Mouse (Mus musculus) testis, adult 2 months (tissue): ENCODE measurements around the gene Rtn4ip1. TPM values are rescaled to one million over a fixed set of nuclear protein-coding genes. Genes with fewer than 3 reads are reported as not detected.
A peak's percentile ranks its signal among the peaks of the same experiment; 100 is the strongest.

Source experiments
- H3K27ac ChIP-seq: fragments of 200-500 bp; 2 replicates; pipeline ENCODE4 v1.5.1; 2012; ENCODE audit warnings: low read depth, low read length; ENCODE audit not compliant: control insufficient read depth, insufficient read depth
- H3K27me3 ChIP-seq: fragments of 200-500 bp; 2 replicates; pipeline ENCODE4 v1.6.1; 2012; ENCODE audit warnings: mild to moderate bottlenecking, low read length, moderate library complexity; ENCODE audit not compliant: control insufficient read depth, insufficient read depth
- H3K36me3 ChIP-seq: fragments of 200-500 bp; 2 replicates; pipeline ENCODE4 v1.6.1; 2012; ENCODE audit warnings: mild to moderate bottlenecking, low read length; ENCODE audit not compliant: control insufficient read depth, insufficient read depth
- H3K4me1 ChIP-seq: fragments of 200-500 bp; 2 replicates; pipeline ENCODE4 v1.6.1; 2012; ENCODE audit warnings: low read length; ENCODE audit not compliant: control insufficient read depth, insufficient read depth
- H3K4me3 ChIP-seq: fragments of 200-500 bp; 2 replicates; pipeline ENCODE4 v1.5.1; 2012; ENCODE audit warnings: low read depth, mild to moderate bottlenecking, low read length, moderate library complexity, mixed read lengths; ENCODE audit not compliant: control insufficient read depth
- CTCF ChIP-seq: fragments of 200-500 bp; IDR thresholded peaks from 2 replicates; pipeline ENCODE4 v1.5.1; 2012; ENCODE audit warnings: low read depth, mild to moderate bottlenecking, inconsistent platforms, low read length, moderate library complexity; ENCODE audit not compliant: control insufficient read depth, insufficient read depth, insufficient replicate concordance
- POLR2A ChIP-seq: fragments of 200-500 bp; IDR thresholded peaks from 2 replicates; pipeline ENCODE4 v1.6.1; 2012; ENCODE audit warnings: low read depth, mild to moderate bottlenecking, inconsistent platforms, low read length, moderate library complexity; ENCODE audit not compliant: control insufficient read depth
- polyA plus RNA-seq: library from polyadenylated mRNA; depleted of rRNA; stranded (reverse); fragments of >200 nt; gene quantifications from 2 replicates; pipeline ENCODE4 v1.2.3, GENCODE M21; 2012

The Rtn4ip1 gene
- polyA plus RNA-seq, 1 experiment = 20.8 TPM

DNA sequence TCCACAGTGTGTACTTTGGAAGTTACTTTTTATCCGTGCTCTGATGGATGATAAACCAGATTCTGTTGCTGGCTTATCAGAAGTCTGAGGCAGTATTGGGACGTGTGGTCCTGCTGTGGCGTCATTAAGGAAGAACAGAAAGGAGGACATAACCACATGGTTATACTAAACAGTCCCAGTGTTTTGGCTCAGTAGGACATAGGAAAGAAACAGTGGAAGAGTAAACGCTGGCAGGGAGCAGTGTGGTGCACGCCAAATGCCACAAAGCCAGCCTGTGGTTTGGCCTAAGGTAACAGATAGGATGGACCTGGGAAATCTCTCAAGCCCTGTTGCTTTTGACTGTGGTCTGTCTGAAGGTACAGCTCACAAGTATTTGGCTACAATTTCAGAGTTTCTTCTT lies 27.0 kb downstream of the Rtn4ip1 start:
- Histone ChIP-seq H3K36me3 (no peaks in the 10 kb centered on the region; the same call in 1 of the 2 replicates), H3K27me3 (no peaks in the 10 kb centered on the region), H3K4me3 (no peak overlapping the region), H3K27ac (no peak overlapping the region), H3K4me1 (no peaks in the 10 kb centered on the region)
- TF ChIP-seq CTCF = no peak
- TF ChIP-seq POLR2A = no peak

GRCm38 (mm10) chr10:43939136-43939662 lies 37.6 kb downstream of the Rtn4ip1 start:
- no peaks in the 10 kb centered on the region for H3K27me3 ChIP-seq
- H3K4me3 ChIP-seq = no peak overlapping the region
- no peak for TF ChIP-seq CTCF
- no peak for TF ChIP-seq POLR2A
- H3K4me1 ChIP-seq = no peaks in the 10 kb centered on the region
- no peak overlapping the region for H3K27ac ChIP-seq
- H3K36me3 ChIP-seq = no peaks in the 10 kb centered on the region; the same call in 1 of the 2 replicates

DNA sequence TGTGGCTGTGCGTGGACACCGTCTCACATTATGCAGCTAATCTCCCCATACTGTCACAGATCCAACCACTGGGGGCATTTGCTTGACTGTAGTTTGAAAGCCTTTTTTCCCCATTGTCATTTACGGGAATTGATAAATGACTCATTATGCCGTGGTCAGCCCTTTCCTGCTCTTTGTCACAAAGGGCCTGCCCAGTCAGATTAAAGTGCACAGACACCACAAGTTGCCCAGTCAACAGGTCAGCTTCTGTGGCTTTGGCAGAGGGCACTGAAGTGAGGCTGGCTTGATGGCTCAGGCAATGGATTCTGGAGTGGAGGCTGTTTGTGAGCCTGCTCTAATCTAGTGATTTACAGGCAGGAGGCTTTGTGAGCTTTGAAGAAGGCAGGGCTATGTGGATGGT lies 42.1 kb downstream of the Rtn4ip1 start:
- Histone ChIP-seq H3K36me3 (no peaks in the 10 kb centered on the region), H3K4me1 (no peaks in the 10 kb centered on the region), H3K27ac (no peak overlapping the region), H3K4me3 (no peak overlapping the region), H3K27me3 (no peaks in the 10 kb centered on the region)
- TF ChIP-seq POLR2A = no peak
- TF ChIP-seq CTCF = no peak

DNA sequence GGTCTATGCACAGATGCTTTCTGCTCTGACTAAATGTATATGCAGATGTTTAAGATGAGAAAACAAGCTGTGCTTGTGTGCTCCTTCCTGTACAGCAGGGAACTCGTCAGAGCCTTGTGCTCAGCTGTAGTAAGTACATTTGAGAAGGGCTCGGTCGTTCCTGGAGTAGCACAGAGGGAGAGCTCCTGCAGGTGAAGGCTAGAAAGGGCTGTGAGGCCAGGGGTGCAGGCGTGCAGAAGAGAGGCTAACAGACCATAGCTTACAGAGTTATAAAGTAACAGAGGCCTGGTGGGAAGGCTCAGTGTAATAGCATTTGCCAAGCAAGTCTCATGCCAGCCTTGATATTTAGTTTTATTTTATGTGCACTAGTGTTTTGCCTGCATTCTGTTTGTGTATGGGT lies 43.8 kb downstream of the Rtn4ip1 start:
- Histone ChIP-seq H3K27me3 (no peaks in the 10 kb centered on the region), H3K4me3 (no peak overlapping the region), H3K27ac (no peak overlapping the region), H3K4me1 (no peaks in the 10 kb centered on the region), H3K36me3 (peaks cover 2% of the 10 kb centered on the region; the same call in 1 of the 2 replicates)
- no peak for TF ChIP-seq POLR2A
- no peak for TF ChIP-seq CTCF

- no peaks in the 10 kb centered on the region for H3K27me3 ChIP-seq
- peaks cover 2% of the 10 kb centered on the region; the same call in 1 of the 2 replicates for H3K36me3 ChIP-seq
- H3K4me3 ChIP-seq = no peak overlapping the region
- no peak overlapping the region for H3K27ac ChIP-seq
- H3K4me1 ChIP-seq = no peaks in the 10 kb centered on the region
- peak; percentile 67; the same call in 1 of the 2 replicates for TF ChIP-seq CTCF
- TF ChIP-seq POLR2A = no peak
These were observed 52.3 kb downstream of the Rtn4ip1 start for GRCm38 (mm10) chr10:43953942-43954341.

DNA sequence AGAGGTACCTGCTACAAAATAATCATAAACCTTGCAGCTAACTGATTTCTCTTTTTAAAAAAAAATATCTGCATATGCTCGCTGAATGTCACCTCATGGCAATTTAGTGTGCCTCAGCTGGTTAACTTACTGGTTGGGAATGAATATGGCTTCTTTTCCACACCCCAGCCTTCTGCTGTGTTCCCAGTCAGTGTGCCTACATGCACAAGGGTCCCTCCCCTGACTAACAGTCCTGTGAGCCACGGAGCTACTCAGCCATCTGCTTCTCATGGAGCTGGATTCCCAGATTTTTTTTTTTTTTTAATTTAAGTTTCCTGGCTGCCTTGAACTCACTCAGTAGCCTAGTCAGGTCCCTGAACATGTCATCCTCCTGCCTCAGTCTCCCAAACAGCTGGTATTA lies 63.3 kb downstream of the Rtn4ip1 start:
- no peak overlapping the region for H3K27ac ChIP-seq
- H3K4me3 ChIP-seq = no peak overlapping the region
- H3K27me3 ChIP-seq = no peaks in the 10 kb centered on the region
- TF ChIP-seq POLR2A (no peak), CTCF (no peak)
- H3K4me1 ChIP-seq = no peaks in the 10 kb centered on the region
- no peaks in the 10 kb centered on the region for H3K36me3 ChIP-seq

DNA sequence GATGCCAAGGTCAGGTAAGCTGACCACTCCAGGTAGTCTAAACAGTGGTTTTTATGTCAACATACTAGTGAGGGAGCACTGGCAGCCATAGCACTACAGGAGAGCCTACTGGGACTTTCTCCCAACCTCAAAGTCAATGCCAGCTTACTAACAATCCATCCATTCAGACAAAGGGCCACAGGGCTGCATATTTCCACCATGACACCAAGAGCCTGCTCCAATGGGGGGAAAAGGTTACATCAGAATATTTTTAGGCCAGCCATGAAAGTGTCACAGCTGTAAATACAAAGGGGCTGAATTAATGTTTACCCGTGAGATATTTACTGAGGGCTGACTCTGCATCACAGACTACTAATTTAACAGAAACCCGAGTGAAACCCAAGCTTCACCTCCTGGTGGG lies 71.6 kb downstream of the Rtn4ip1 start:
- TF ChIP-seq CTCF = no peak
- no peak for TF ChIP-seq POLR2A
- H3K4me1 ChIP-seq = no peaks in the 10 kb centered on the region
- H3K27ac ChIP-seq = no peak overlapping the region
- H3K36me3 ChIP-seq = no peaks in the 10 kb centered on the region
- H3K4me3 ChIP-seq = no peak overlapping the region
- H3K27me3 ChIP-seq = no peaks in the 10 kb centered on the region
